Mouse (Mus musculus): ENCODE measurements around the gene Rps8. TPM values are rescaled to one million over a fixed set of nuclear protein-coding genes. Genes with fewer than 3 reads are reported as not detected.

Rps8 gene
- polyA plus RNA-seq (2012; rRNA removed) = 185 and 230 TPM in 2 replicates

- Histone ChIP-seq H3K27ac (ENCODE audit: control insufficient read depth, insufficient read depth, low read depth, low read length) (peak within 1 kb of the TSS; percentile 57), H3K4me3 (ENCODE audit: control insufficient read depth, low read depth, low read length) (peak within 1 kb of the TSS; percentile 82), H3K36me3 (ENCODE audit: control insufficient read depth, insufficient read depth, low read length) (peaks cover 1% of the 10 kb centered on the region; the same call in 1 of the 2 replicates), H3K4me1 (ENCODE audit: control insufficient read depth, insufficient read depth, low read length) (peaks cover 3% of the 10 kb centered on the region), H3K27me3 (ENCODE audit: control insufficient read depth, insufficient read depth, low read length) (no peaks in the 10 kb centered on the region)
- TF ChIP-seq POLR2A (IDR thresholded peaks at IDR 0.05; ENCODE audit: control insufficient read depth, low read depth, low read length) (peak; percentile 89), CTCF (IDR thresholded peaks at IDR 0.05; ENCODE audit: control insufficient read depth, insufficient read depth, insufficient replicate concordance, low read depth, low read length) (no peak)
These were observed at the start of gene Rps8 for GRCm38 (mm10) chr4:117155792-117156355. Rps8 (minus strand) TSS chr4:117156243.

GRCm38 (mm10) chr4:117202992-117203354, 46.9 kb upstream of the Rps8 start:
- H3K4me1 ChIP-seq (ENCODE audit: control insufficient read depth, insufficient read depth, low read length) = peaks cover 4% of the 10 kb centered on the region
- no peak overlapping the region for H3K4me3 ChIP-seq (ENCODE audit: control insufficient read depth, low read depth, low read length)
- no peaks in the 10 kb centered on the region for H3K36me3 ChIP-seq (ENCODE audit: control insufficient read depth, insufficient read depth, low read length)
- H3K27me3 ChIP-seq (ENCODE audit: control insufficient read depth, insufficient read depth, low read length) = no peaks in the 10 kb centered on the region
- TF ChIP-seq CTCF (IDR thresholded peaks at IDR 0.05; ENCODE audit: control insufficient read depth, insufficient read depth, insufficient replicate concordance, low read depth, low read length) (no peak), POLR2A (IDR thresholded peaks at IDR 0.05; ENCODE audit: control insufficient read depth, low read depth, low read length) (no peak)
- peak overlapping the region; percentile 39 for H3K27ac ChIP-seq (ENCODE audit: control insufficient read depth, insufficient read depth, low read depth, low read length)

- peak; percentile 29; the same call in 1 of the 2 replicates for TF ChIP-seq CTCF (IDR thresholded peaks at IDR 0.05; ENCODE audit: control insufficient read depth, insufficient read depth, insufficient replicate concordance, low read depth, low read length)
- no peak; the same call in 1 of the 2 replicates for TF ChIP-seq POLR2A (IDR thresholded peaks at IDR 0.05; ENCODE audit: control insufficient read depth, low read depth, low read length)
- peak overlapping the region; percentile 56 for H3K4me3 ChIP-seq (ENCODE audit: control insufficient read depth, low read depth, low read length)
- H3K36me3 ChIP-seq (ENCODE audit: control insufficient read depth, insufficient read depth, low read length) = no peaks in the 10 kb centered on the region
- peak overlapping the region; percentile 91 for H3K27ac ChIP-seq (ENCODE audit: control insufficient read depth, insufficient read depth, low read depth, low read length)
- H3K4me1 ChIP-seq (ENCODE audit: control insufficient read depth, insufficient read depth, low read length) = peaks cover 4% of the 10 kb centered on the region
- H3K27me3 ChIP-seq (ENCODE audit: control insufficient read depth, insufficient read depth, low read length) = no peaks in the 10 kb centered on the region
These were observed 46.3 kb upstream of the Rps8 start for GRCm38 (mm10) chr4:117202046-117202991.

GRCm38 (mm10) chr4:117191804-117192203, 35.8 kb upstream of the Rps8 start:
- H3K4me1 ChIP-seq (ENCODE audit: control insufficient read depth, insufficient read depth, low read length) = peaks cover 2% of the 10 kb centered on the region; the same call in 1 of the 2 replicates
- no peak overlapping the region for H3K27ac ChIP-seq (ENCODE audit: control insufficient read depth, insufficient read depth, low read depth, low read length)
- no peak for TF ChIP-seq CTCF (IDR thresholded peaks at IDR 0.05; ENCODE audit: control insufficient read depth, insufficient read depth, insufficient replicate concordance, low read depth, low read length)
- no peak for TF ChIP-seq POLR2A (IDR thresholded peaks at IDR 0.05; ENCODE audit: control insufficient read depth, low read depth, low read length)
- no peak overlapping the region for H3K4me3 ChIP-seq (ENCODE audit: control insufficient read depth, low read depth, low read length)
- no peaks in the 10 kb centered on the region for H3K36me3 ChIP-seq (ENCODE audit: control insufficient read depth, insufficient read depth, low read length)
- no peaks in the 10 kb centered on the region for H3K27me3 ChIP-seq (ENCODE audit: control insufficient read depth, insufficient read depth, low read length)

- no peak overlapping the region for H3K4me3 ChIP-seq (ENCODE audit: control insufficient read depth, low read depth, low read length)
- no peak for TF ChIP-seq CTCF (IDR thresholded peaks at IDR 0.05; ENCODE audit: control insufficient read depth, insufficient read depth, insufficient replicate concordance, low read depth, low read length)
- TF ChIP-seq POLR2A (IDR thresholded peaks at IDR 0.05; ENCODE audit: control insufficient read depth, low read depth, low read length) = no peak
- no peaks in the 10 kb centered on the region for H3K36me3 ChIP-seq (ENCODE audit: control insufficient read depth, insufficient read depth, low read length)
- H3K27me3 ChIP-seq (ENCODE audit: control insufficient read depth, insufficient read depth, low read length) = no peaks in the 10 kb centered on the region
- peaks cover 2% of the 10 kb centered on the region; the same call in 1 of the 2 replicates for H3K4me1 ChIP-seq (ENCODE audit: control insufficient read depth, insufficient read depth, low read length)
- H3K27ac ChIP-seq (ENCODE audit: control insufficient read depth, insufficient read depth, low read depth, low read length) = no peak overlapping the region
These were observed 34.6 kb upstream of the Rps8 start for GRCm38 (mm10) chr4:117190660-117191059.

- H3K4me1 ChIP-seq (ENCODE audit: control insufficient read depth, insufficient read depth, low read length) = peaks cover 2% of the 10 kb centered on the region; the same call in 1 of the 2 replicates
- peak overlapping the region; percentile 42 for H3K27ac ChIP-seq (ENCODE audit: control insufficient read depth, insufficient read depth, low read depth, low read length)
- H3K4me3 ChIP-seq (ENCODE audit: control insufficient read depth, low read depth, low read length) = no peak overlapping the region
- H3K36me3 ChIP-seq (ENCODE audit: control insufficient read depth, insufficient read depth, low read length) = no peaks in the 10 kb centered on the region
- TF ChIP-seq POLR2A (IDR thresholded peaks at IDR 0.05; ENCODE audit: control insufficient read depth, low read depth, low read length) (peak; percentile 47; the same call in 1 of the 2 replicates), CTCF (IDR thresholded peaks at IDR 0.05; ENCODE audit: control insufficient read depth, insufficient read depth, insufficient replicate concordance, low read depth, low read length) (no peak)
- H3K27me3 ChIP-seq (ENCODE audit: control insufficient read depth, insufficient read depth, low read length) = no peaks in the 10 kb centered on the region
These were observed 34.0 kb upstream of the Rps8 start for GRCm38 (mm10) chr4:117189856-117190543.

Measured in testis, adult 2 months (tissue).